Mouse (Mus musculus): ENCODE measurements around the gene Slc38a4.

DNA sequence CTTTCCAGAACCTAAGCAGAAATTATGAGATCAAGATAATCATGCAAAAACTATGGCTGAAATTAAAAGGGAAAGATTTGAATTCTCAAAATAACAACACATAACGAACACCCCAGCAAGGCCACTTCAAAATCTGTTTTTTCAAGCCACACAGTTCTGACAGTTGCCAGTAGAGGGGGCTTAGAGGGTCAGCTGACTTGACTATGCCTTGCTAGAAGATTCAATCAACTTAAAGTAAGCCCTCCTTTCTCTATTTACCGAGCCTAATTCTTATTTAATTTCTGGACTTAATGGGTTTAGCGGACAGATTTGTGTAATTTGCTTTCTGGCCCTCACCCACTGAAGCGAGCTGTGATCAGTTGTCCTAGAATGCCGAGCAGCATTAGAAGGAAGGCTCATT is 104.0 kb downstream of the Slc38a4 start:
- no peak for TF ChIP-seq POLR2A (IDR thresholded peaks at IDR 0.05; ENCODE audit: low read depth, low read length)
- no peak for TF ChIP-seq CTCF (IDR thresholded peaks at IDR 0.05; ENCODE audit: extremely low read depth, insufficient read depth, insufficient read length, insufficient replicate concordance)
